Mouse (Mus musculus): ENCODE results near the gene Ankrd45. TPM values are rescaled to one million over a fixed set of nuclear protein-coding genes. Genes with fewer than 3 reads are reported as not detected.
"Not testable (repeated sequence)": the region's sequence is repeated elsewhere in the genome, so short reads cannot be mapped to it uniquely, and the experiment has no call there.

Gene Ankrd45
- polyA plus RNA-seq, 1 experiment from 2014 or later, result 5.6 TPM

DNA sequence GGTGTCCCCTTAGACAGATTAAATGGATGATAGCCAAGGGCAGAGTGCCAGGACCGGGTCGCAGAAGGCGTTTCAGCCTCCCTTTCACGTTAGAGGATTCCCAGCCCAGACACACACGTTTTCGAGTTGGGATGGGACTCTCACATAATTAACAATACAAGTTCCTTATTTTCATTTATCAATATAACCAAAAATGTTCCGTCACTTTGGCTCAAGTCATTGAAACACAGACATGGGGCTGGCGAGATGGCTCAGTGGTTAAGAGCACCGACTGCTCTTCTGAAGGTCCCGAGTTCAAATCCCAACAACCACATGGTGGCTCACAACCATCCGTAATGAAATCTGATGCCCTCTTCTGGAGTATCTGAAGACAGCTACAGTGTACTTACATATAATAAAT is 53.9 kb downstream of the Ankrd45 start:
- H3K27me3 ChIP-seq (replicated peaks; ENCODE audit: low read depth, poor library complexity, severe bottlenecking); H3K9me3 ChIP-seq; H3K4me1 ChIP-seq; H3K36me3 ChIP-seq (replicated peaks); DNase-seq (ENCODE audit: low spot score): not testable (repeated sequence)
- peak overlapping the region; percentile 57 for H3K4me3 ChIP-seq
- peak overlapping the region; percentile 77 for H3K27ac ChIP-seq (replicated peaks)
- WGBS, result 65% methylated on average over 11 of the region's 11 CpGs

DNA sequence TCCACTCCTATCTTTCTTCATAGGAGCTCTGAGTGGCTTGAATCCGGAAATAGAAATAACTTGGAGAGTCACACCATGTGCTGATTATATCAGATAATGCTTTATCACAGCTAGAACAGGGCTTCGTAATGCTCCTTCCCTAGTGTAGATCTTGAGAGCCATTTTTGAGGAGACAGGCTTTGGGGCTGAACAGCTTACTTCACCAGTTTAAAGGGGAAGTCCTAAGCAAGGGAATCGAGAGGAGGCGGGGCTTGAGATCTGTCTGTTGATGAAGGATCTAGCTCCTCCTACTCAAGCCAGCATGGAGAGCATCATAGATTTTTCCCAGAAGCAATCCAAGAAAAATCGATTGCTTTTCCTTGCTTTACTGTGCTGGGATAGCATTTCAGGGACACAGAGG is 57.4 kb downstream of the Ankrd45 start:
- no peak overlapping the region for H3K27ac ChIP-seq (replicated peaks)
- WGBS, result 78% methylated on average over 5 of the region's 5 CpGs
- H3K4me3 ChIP-seq, result no peak overlapping the region
- H3K4me1 ChIP-seq, result peaks cover 3% of the 10 kb centered on the region
- no peaks in the 10 kb centered on the region for H3K36me3 ChIP-seq (replicated peaks)
- H3K9me3 ChIP-seq, result no peaks in the 10 kb centered on the region
- H3K27me3 ChIP-seq (replicated peaks; ENCODE audit: low read depth, poor library complexity, severe bottlenecking), result no peaks in the 10 kb centered on the region
- no peak for DNase-seq (ENCODE audit: low spot score)

DNA sequence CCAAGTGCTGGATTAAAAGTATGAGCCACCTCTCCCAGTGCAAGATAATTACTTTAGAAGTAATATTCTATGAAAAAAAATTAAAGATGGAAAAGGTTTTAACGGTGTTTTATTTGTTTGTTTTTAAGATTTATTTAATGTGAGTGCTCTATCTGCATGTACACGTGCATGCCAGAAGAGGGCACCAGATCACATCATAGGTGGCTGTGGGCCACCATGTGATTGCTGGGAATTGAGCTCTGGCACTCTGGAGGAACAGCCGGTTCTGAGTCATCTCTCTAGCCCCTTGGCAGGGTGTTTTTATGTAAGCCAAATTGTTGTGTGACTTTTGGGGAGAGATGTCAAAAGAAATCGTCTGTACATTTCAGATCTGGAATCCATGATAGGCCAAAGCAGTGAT is 72.0 kb downstream of the Ankrd45 start:
- Histone ChIP-seq H3K9me3 (no peaks in the 10 kb centered on the region), H3K27me3 (replicated peaks; ENCODE audit: low read depth, poor library complexity, severe bottlenecking) (no peaks in the 10 kb centered on the region), H3K27ac (replicated peaks) (no peak overlapping the region), H3K4me1 (no peaks in the 10 kb centered on the region), H3K4me3 (no peak overlapping the region), H3K36me3 (replicated peaks) (no peaks in the 10 kb centered on the region)
- 33% methylated on average over 4 of the region's 4 CpGs for WGBS
- no peak for DNase-seq (ENCODE audit: low spot score)

DNA sequence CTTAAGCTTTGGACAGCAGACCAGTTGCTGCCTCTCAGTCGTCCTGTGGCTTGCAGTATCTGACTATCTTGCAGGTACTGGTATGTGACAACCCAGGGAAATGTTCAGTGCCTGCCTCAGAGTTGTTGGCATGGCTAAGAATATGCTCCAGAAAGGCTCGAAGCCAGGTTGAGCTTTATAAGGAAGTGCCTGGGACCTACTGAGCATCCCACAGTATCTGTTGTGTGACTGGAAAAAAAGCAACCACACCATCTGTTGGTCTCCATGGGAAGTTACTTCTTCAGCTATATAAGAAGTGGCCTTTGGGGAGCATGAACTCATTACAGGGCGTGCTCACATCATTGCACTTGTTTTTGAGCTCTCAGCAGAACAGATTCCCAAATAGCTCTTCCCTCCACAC is 77.3 kb downstream of the Ankrd45 start:
- no peaks in the 10 kb centered on the region for H3K9me3 ChIP-seq
- no peak overlapping the region for H3K27ac ChIP-seq (replicated peaks)
- H3K27me3 ChIP-seq (replicated peaks; ENCODE audit: low read depth, poor library complexity, severe bottlenecking), result no peaks in the 10 kb centered on the region
- no peaks in the 10 kb centered on the region for H3K36me3 ChIP-seq (replicated peaks)
- no peak for DNase-seq (ENCODE audit: low spot score)
- H3K4me1 ChIP-seq, result no peaks in the 10 kb centered on the region
- H3K4me3 ChIP-seq, result no peak overlapping the region
- WGBS, result 69% methylated on average over 3 of the region's 3 CpGs

Other genes starting within 250 kb of the Ankrd45 start
- 8.9 and 9.2 TPM in 2 replicates for gene Rc3h1, start 236.3 kb upstream of the Ankrd45 start, polyA plus RNA-seq (2016; fragmentation: Nextera tagmentation; extraction: Ambion mirVana)
- 2.3 and 2.5 TPM in 2 replicates for gene Serpinc1, start 164.1 kb upstream of the Ankrd45 start, polyA plus RNA-seq (2016; fragmentation: Nextera tagmentation; extraction: Ambion mirVana)
- gene Zbtb37, start 107.8 kb upstream of the Ankrd45 start, polyA plus RNA-seq (2016; fragmentation: Nextera tagmentation; extraction: Ambion mirVana), result 5.7 TPM in 2 replicates
- gene Dars2, start 72.0 kb upstream of the Ankrd45 start, polyA plus RNA-seq (2016; fragmentation: Nextera tagmentation; extraction: Ambion mirVana), result 59.0 and 68.3 TPM in 2 replicates
- gene Cenpl, start 72.0 kb upstream of the Ankrd45 start, polyA plus RNA-seq (2016; fragmentation: Nextera tagmentation; extraction: Ambion mirVana), result 36.2 and 40.7 TPM in 2 replicates
- gene Klhl20, start 11.2 kb upstream of the Ankrd45 start, polyA plus RNA-seq (2016; fragmentation: Nextera tagmentation; extraction: Ambion mirVana), result 16.4 and 16.7 TPM in 2 replicates
- gene Tex50, start 16.6 kb downstream of the Ankrd45 start, polyA plus RNA-seq (2016; fragmentation: Nextera tagmentation; extraction: Ambion mirVana), result 0.21 and 0.38 TPM in 2 replicates
- gene Prdx6, start 108.5 kb downstream of the Ankrd45 start, polyA plus RNA-seq (2016; fragmentation: Nextera tagmentation; extraction: Ambion mirVana), result 783 and 804 TPM in 2 replicates

Data from embryonic facial prominence, embryonic 10.5 days (tissue).